Mouse (Mus musculus) brain, embryonic 14.5 days (tissue): Measurements from ENCODE around the gene Ppp1r15b.

Source experiments
- CTCF ChIP-seq: fragments of 200-500 bp; IDR thresholded peaks from 2 replicates; pipeline ENCODE4 v1.5.1; 2012; ENCODE audit warnings: inconsistent platforms, mild to moderate bottlenecking, moderate library complexity, borderline replicate concordance; ENCODE audit not compliant: insufficient read depth, insufficient read length; ENCODE audit errors: extremely low read depth
- POLR2A ChIP-seq: fragments of 200-500 bp; IDR thresholded peaks from 2 replicates; pipeline ENCODE4 v1.6.1; 2012; ENCODE audit warnings: mild to moderate bottlenecking, inconsistent platforms, borderline replicate concordance; ENCODE audit not compliant: poor library complexity, insufficient read depth, insufficient read length, severe bottlenecking; ENCODE audit errors: extremely low read depth

- TF ChIP-seq CTCF (no peak), POLR2A (no peak)
These were observed 19.6 kb downstream of the Ppp1r15b start for GRCm38 (mm10) chr1:133150556-133150955.
